Mouse (Mus musculus) heart, postnatal 0 days (tissue): Measurements from ENCODE around the gene Rhbdl3. TPM values are rescaled to one million over a fixed set of nuclear protein-coding genes. Genes with fewer than 3 reads are reported as not detected.
A peak's percentile ranks its signal among the peaks of the same experiment; 100 is the strongest.

ENCODE experiments used
- ATAC-seq: fragments of 200-750 bp; cut with Nextera tagmentation; 2 replicates; pipeline ENCODE4 v1.8.0; 2017; ENCODE audit warnings: low read depth, moderate number of reproducible peaks, moderate library complexity; ENCODE audit not compliant: insufficient read depth
- DNase-seq: peaks from one replicate; pipeline ENCODE4 v3.0.0-alpha.2; 2016; ENCODE audit warnings: low spot score
- H3K27ac ChIP-seq: fragments of 300-500 bp; sonication (generic); 2 replicates; pipeline ENCODE4 v1.5.1; 2014; ENCODE audit warnings: low read depth, mild to moderate bottlenecking
- H3K27me3 ChIP-seq: fragments of 300-500 bp; sonication (generic); 2 replicates; pipeline ENCODE4 v1.6.1; 2014; ENCODE audit warnings: low read length, mixed read lengths; ENCODE audit not compliant: control insufficient read depth, insufficient read depth
- H3K36me3 ChIP-seq: fragments of 300-500 bp; sonication (generic); replicated peaks from 2 replicates; pipeline ENCODE4 v1.6.1; 2014; ENCODE audit warnings: low read length, mixed read lengths; ENCODE audit not compliant: control insufficient read depth, insufficient read depth
- H3K4me1 ChIP-seq: fragments of 300-500 bp; sonication (generic); 2 replicates; pipeline ENCODE4 v1.6.1; 2014; ENCODE audit warnings: antibody characterized with exemption; ENCODE audit not compliant: control insufficient read depth, insufficient read depth
- H3K4me2 ChIP-seq: fragments of 300-500 bp; sonication (generic); 2 replicates; pipeline ENCODE4 v1.6.1; 2014; ENCODE audit warnings: low read depth, mild to moderate bottlenecking, low read length, moderate library complexity
- H3K4me3 ChIP-seq: fragments of 300-500 bp; sonication (generic); 2 replicates; pipeline ENCODE4 v1.5.1; 2014; ENCODE audit warnings: low read depth, low read length
- H3K9ac ChIP-seq: fragments of 300-500 bp; sonication (generic); replicated peaks from 2 replicates; pipeline ENCODE4 v1.6.1; 2014; ENCODE audit warnings: low read depth, low read length, mixed read lengths
- H3K9me3 ChIP-seq: fragments of 300-500 bp; sonication (generic); replicated peaks from 2 replicates; pipeline ENCODE4 v1.6.1; 2016; ENCODE audit warnings: low read length; ENCODE audit not compliant: control insufficient read depth
- CTCF ChIP-seq: IDR thresholded peaks from 2 replicates; pipeline ENCODE4 v1.5.1; 2016; ENCODE audit warnings: antibody characterized with exemption, control low read depth, low read depth
- EP300 ChIP-seq: IDR thresholded peaks from 2 replicates; pipeline ENCODE4 v1.6.1; 2016; ENCODE audit warnings: antibody characterized with exemption, low read depth
- WGBS: fragments of 180-500 bp; shearing (Covaris S2); extraction: QIAGEN DNeasy Blood & Tissue Kit; methylation state at CpG from one replicate; pipeline ENCODE4 v1.1.7; 2014; 5-methylcytosine and 5-hydroxymethylcytosine counted together
- polyA plus RNA-seq: library from polyadenylated mRNA; unstranded; fragments of >200 nt; fragmentation: Nextera tagmentation; extraction: Ambion mirVana; gene quantifications from 2 replicates; pipeline ENCODE4 v1.2.1, GENCODE M21; 2015
- total RNA-seq: library from RNA; depleted of rRNA; stranded (reverse); fragments of >200 nt; gene quantifications from 2 replicates; pipeline ENCODE4 v1.2.3, GENCODE M21; 2014; ENCODE audit warnings: low replicate concordance

Gene Rhbdl3
- total and polyA plus RNA-seq, 2 experiments from 2014 or later: 0.38 to 2.1 TPM

DNA sequence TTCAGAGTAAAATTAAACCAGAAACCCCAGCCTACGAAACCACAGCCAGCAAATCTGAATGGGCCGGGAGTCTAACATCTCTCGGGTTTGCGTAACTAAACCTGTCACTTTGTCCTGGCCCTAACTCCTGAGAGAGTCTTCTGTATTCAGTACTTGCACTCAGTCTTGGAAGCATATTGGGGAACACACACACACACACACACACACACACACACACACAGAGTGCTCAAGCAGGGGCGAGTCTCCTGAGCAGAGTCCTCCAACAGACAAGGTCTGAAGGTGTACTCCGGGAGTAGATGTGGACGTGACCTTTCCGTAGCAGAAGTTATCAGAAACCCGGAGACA lies 1.3 kb downstream of the Rhbdl3 start:
- Histone ChIP-seq H3K36me3 (no peaks in the 10 kb centered on the region), H3K27me3 (peaks cover 55% of the 10 kb centered on the region), H3K27ac (no peak overlapping the region), H3K9ac (no peak overlapping the region), H3K4me3 (peak overlapping the region; percentile 52), H3K4me2 (peak overlapping the region; percentile 75), H3K9me3 (no peaks in the 10 kb centered on the region), H3K4me1 (peaks cover 6% of the 10 kb centered on the region; the same call in 1 of the 2 replicates)
- no peak for DNase-seq
- no peak for ATAC-seq
- TF ChIP-seq EP300: no peak
- no peak for TF ChIP-seq CTCF
- WGBS: 0% methylated on average over 9 of the region's 9 CpGs

- Histone ChIP-seq H3K9me3 (no peaks in the 10 kb centered on the region), H3K27me3 (peaks cover 54% of the 10 kb centered on the region), H3K4me1 (peaks cover 6% of the 10 kb centered on the region; the same call in 1 of the 2 replicates), H3K4me3 (peak overlapping the region; percentile 52), H3K9ac (no peak overlapping the region), H3K4me2 (peak overlapping the region; percentile 75), H3K27ac (no peak overlapping the region), H3K36me3 (no peaks in the 10 kb centered on the region)
- no peak for ATAC-seq
- DNase-seq: peak; percentile 31
- TF ChIP-seq EP300 (no peak), CTCF (no peak)
- WGBS: 3% methylated on average over 11 of the region's 11 CpGs
Observed at GRCm38 (mm10) chr11:80302536-80302935, 1.8 kb downstream of the Rhbdl3 start.

- H3K4me3 ChIP-seq: no peak overlapping the region
- no peak for ATAC-seq
- no peak overlapping the region for H3K4me2 ChIP-seq
- H3K9me3 ChIP-seq: no peaks in the 10 kb centered on the region
- no peak overlapping the region for H3K27ac ChIP-seq
- peaks cover 48% of the 10 kb centered on the region for H3K27me3 ChIP-seq
- 78% methylated on average over 3 of the region's 3 CpGs for WGBS
- TF ChIP-seq CTCF (0 out of 2 replicates have a peak, but pooled peaks have one; percentile 3), EP300 (no peak)
- H3K4me1 ChIP-seq: peaks cover 6% of the 10 kb centered on the region; the same call in 1 of the 2 replicates
- DNase-seq: no peak
- H3K36me3 ChIP-seq: no peaks in the 10 kb centered on the region
- no peak overlapping the region for H3K9ac ChIP-seq
Observed at GRCm38 (mm10) chr11:80303746-80304145, 3.0 kb downstream of the Rhbdl3 start.

DNA sequence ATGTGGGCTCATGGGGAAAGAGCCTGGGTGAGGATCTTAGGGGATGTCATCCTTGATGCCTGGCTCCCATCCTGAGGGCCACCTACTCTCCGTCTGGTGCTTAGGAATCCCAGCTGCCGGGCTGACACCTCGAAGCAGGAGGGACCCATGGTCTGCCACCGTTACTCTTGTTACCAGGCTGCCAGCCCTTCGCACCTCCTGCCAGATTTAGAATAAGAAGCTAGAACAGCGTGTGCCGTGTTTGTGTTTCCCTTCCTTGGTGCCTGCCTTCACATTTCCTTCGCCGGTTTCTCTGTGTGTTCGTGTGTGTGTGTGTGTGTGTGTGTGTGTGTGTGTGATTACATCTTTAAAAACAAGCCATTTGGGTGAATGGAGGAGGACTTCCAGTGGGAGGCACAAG lies 4.1 kb downstream of the Rhbdl3 start:
- H3K27ac ChIP-seq: no peak overlapping the region
- DNase-seq (no peak), ATAC-seq (no peak)
- H3K9ac ChIP-seq: no peak overlapping the region
- no peaks in the 10 kb centered on the region for H3K9me3 ChIP-seq
- peaks cover 37% of the 10 kb centered on the region for H3K27me3 ChIP-seq
- peaks cover 6% of the 10 kb centered on the region; the same call in 1 of the 2 replicates for H3K4me1 ChIP-seq
- TF ChIP-seq CTCF (no peak), EP300 (no peak)
- H3K36me3 ChIP-seq: no peaks in the 10 kb centered on the region
- WGBS: 65% methylated on average over 10 of the region's 10 CpGs
- no peak overlapping the region for H3K4me3 ChIP-seq
- no peak overlapping the region for H3K4me2 ChIP-seq

DNA sequence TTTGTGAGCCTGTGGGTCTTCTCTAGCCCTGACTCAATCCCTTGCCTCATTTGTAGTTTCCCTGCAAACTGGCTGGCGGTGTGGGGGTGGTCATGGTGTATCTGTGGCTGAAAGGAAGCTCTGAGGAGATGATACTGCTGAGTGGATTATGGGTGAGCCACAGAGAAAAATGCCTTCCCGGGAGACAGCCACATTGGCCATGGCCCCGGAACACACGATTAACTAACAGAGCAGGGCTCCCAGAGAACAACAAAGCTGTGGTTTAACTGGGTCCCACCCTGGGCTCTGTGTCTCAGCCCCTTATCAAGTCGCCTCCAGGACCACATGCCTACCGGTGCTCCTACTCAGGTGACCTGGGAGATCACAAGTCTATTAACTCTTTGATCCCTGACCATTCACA lies 7.8 kb downstream of the Rhbdl3 start:
- Histone ChIP-seq H3K4me3 (no peak overlapping the region), H3K9ac (no peak overlapping the region), H3K27me3 (peaks cover 12% of the 10 kb centered on the region; the same call in 1 of the 2 replicates), H3K9me3 (no peaks in the 10 kb centered on the region), H3K4me2 (no peak overlapping the region), H3K27ac (no peak overlapping the region), H3K4me1 (no peaks in the 10 kb centered on the region), H3K36me3 (no peaks in the 10 kb centered on the region)
- DNase-seq: no peak
- TF ChIP-seq EP300 (no peak), CTCF (no peak)
- WGBS: 46% methylated on average over 6 of the region's 6 CpGs
- no peak for ATAC-seq

DNA sequence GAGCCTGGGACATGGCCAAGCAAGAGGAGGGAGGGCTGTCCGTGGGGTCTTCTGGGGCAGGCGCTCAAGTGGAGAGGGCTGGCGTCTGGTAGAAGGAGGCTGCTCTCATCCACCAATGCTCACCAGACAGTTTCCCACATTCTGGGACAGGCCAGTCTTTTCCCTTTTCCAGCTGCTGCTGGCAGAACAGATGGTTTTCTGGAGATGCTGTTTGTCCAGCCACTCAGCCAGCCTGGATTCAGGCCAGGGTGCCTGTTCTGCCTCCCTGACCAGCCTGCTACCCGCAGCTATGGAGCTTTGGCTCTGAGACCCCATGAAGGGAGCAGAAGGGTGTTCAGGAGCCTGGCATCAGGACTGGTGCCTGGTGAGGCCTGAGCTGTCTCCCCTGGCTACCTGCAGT lies 10.6 kb downstream of the Rhbdl3 start:
- H3K4me3 ChIP-seq: no peak overlapping the region
- H3K9me3 ChIP-seq: no peaks in the 10 kb centered on the region
- DNase-seq: no peak
- no peak overlapping the region for H3K9ac ChIP-seq
- no peaks in the 10 kb centered on the region for H3K4me1 ChIP-seq
- TF ChIP-seq CTCF (no peak), EP300 (no peak)
- peaks cover 8% of the 10 kb centered on the region; the same call in 1 of the 2 replicates for H3K27me3 ChIP-seq
- no peak for ATAC-seq
- H3K36me3 ChIP-seq: no peaks in the 10 kb centered on the region
- H3K27ac ChIP-seq: no peak overlapping the region
- H3K4me2 ChIP-seq: no peak overlapping the region
- WGBS: 61% methylated on average over 4 of the region's 4 CpGs
